Mouse (Mus musculus): ENCODE data around the gene Dlg5.

DNA sequence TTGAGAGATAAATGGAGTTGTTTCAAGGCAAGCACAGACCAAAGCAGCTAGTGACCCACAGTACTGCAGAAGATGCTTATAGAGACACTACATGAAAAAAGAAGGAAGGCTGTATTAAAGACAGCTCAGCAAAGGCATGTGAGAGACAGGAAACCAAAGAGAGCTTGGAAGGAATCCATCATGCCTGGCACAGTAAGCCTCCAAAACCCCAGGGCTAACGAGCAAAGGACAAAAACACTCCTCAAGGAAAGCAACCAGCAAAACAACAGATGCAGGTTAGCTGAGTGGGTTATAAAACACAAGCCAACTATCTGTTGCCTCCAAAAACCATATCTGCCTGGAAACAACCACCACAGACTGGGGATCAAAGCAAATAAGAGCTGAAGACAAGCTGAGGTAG, 121.5 kb downstream of the Dlg5 start:
- TF ChIP-seq CTCF (IDR thresholded peaks at IDR 0.05; ENCODE audit: control insufficient read depth, insufficient read depth, low read length) (no peak), POLR2A (IDR thresholded peaks at IDR 0.05; ENCODE audit: borderline replicate concordance, control insufficient read depth, low read depth, low read length) (no peak)
